Mouse (Mus musculus) lung, postnatal 0 days (tissue): Measurements from ENCODE around the gene Caap1.

Experiments used
- CTCF ChIP-seq: IDR thresholded peaks from 2 replicates; pipeline ENCODE4 v1.5.1; 2016; ENCODE audit warnings: antibody characterized with exemption, mild to moderate bottlenecking
- EP300 ChIP-seq: IDR thresholded peaks from 2 replicates; pipeline ENCODE4 v1.6.1; 2016; ENCODE audit warnings: antibody characterized with exemption, mild to moderate bottlenecking, control low read depth

DNA sequence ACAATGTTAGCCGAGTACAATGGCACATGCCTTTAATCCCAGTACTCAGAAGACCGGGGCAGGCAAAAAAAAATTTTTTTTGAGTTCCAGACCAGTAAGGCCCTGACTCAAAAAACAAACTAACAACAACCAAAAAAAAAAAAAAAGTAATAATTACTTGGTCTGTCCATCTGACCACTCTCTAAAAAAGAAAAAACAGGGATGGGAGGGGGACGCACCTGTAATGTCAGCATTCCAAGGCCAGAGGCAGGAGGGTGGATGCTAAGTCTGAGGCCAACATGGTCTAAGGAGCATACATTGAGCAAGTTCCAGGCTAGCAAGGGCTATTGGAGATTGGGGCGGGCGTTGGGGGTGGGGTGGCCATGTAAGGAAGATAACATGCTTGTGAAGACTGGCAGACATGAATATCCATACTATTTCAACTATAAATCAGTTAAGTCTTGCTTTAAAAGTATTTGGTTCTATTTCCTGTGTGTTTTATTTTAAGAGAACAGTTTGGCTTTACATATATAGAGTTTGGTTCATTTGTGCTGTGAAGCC lies 1.6 kb downstream of the Caap1 start:
- TF ChIP-seq EP300, result no peak
- TF ChIP-seq CTCF, result no peak
